Mouse (Mus musculus) retina, adult 2 months (tissue): ENCODE data around the gene Trim16.

Source experiments
- DNase-seq: peaks from one replicate; pipeline ENCODE4 v3.0.0-alpha.2; 2012; ENCODE audit warnings: low read depth, low spot score

The Trim16 gene

GRCm38 (mm10) chr11:62891763-62892162 lies 71.7 kb downstream of the Trim16 start:
- DNase-seq, result no peak
